Mouse (Mus musculus): Measurements from ENCODE around the gene Cpne1.
"Not testable (repeated sequence)": the region's sequence is repeated elsewhere in the genome, so short reads cannot be mapped to it uniquely, and the experiment has no call there.

GRCm38 (mm10) chr2:156112080-156112423 is 287 bp upstream of the Cpne1 start:
- not testable (repeated sequence) for TF ChIP-seq POLR2A (IDR thresholded peaks at IDR 0.05; ENCODE audit: control insufficient read depth, low read depth, low read length); CTCF (IDR thresholded peaks at IDR 0.05; ENCODE audit: control insufficient read depth, insufficient read depth, insufficient replicate concordance, low read depth, low read length)

Measured in testis, adult 2 months (tissue).